Mouse (Mus musculus) inflammation-experienced regulatory T-cells (primary cell): ENCODE measurements around the gene Gm9922. TPM values are rescaled to one million over a fixed set of nuclear protein-coding genes. Genes with fewer than 3 reads are reported as not detected.

Experiments
- polyA plus RNA-seq, 2 experiments: library from polyadenylated mRNA; unstranded; fragments of 100-300 nt; shearing (Covaris generic); gene quantifications; one replicate each; pipeline ENCODE4 v1.2.1; 2017

Gm9922 gene
- not detected for polyA plus RNA-seq

DNA sequence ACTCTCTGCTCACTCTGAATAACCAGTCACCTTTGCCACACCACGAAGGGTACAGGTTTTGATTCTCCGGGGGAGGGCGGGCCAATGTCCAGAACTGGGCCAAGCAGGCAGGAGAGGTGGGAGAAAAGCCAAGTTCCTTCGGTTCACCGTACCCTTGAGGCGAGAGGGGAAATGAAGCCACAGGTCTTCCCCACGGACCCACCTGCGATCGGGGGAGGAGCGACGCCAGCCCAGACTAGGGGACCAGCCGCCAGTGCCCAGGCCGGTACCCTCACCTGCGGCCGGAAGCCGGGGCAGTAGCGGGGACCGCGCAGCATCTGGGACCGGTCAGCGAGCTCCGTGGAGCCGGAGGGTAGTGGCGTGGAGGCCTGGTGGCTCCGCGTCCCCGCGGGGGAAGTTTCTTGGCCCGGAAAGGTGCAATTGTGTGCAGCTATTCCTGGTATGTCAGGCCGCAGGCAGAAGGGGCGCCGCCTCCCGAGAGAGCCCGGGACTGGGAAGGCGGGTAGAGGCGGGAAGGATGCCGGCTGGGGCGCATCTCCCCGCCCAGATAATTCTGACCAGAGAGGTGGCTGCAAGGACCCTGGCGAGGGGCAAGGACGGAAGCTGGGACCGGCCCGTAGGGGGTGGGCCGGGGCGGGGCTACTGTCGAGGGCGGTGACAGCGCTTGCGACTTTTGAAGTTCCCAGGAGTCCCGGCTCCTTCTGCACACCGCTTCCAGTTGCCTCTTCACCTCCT is at the start of gene Gm9922, which contains the start of gene Lmo7:
Gene Gm9922 (minus strand): TSS at position 578 of the 735 bp plus-strand sequence.
Gene Lmo7 (plus strand): TSS at position 721 of the 735 bp plus-strand sequence.

Other genes starting within 250 kb of the Gm9922 start
- 100 to 1,000 TPM; 147 to 176 TPM for gene Tbc1d4, start 120.6 kb downstream of the Gm9922 start, polyA plus RNA-seq
- 100 to 1,000 TPM; 102 to 105 TPM for gene Commd6, start 89.1 kb downstream of the Gm9922 start, polyA plus RNA-seq
- 100 to 1,000 TPM in 1 of 2 experiments, 10 to 100 TPM in 1; 58.9 to 102 TPM for gene Uchl3, start 75.8 kb downstream of the Gm9922 start, polyA plus RNA-seq
- gene Lmo7, start 143 bp upstream of the Gm9922 start, polyA plus RNA-seq, result 1 to 10 TPM in 1 of 2 experiments, under 1 TPM in 1; 0.59 to 3.2 TPM